9 mouse cellular contexts compared by ENCODE assay signal in genomic region chr15:82804708-82805639, GRCm38 (mm10). TPM values are rescaled to one million over a fixed set of nuclear protein-coding genes. Genes with fewer than 3 reads are reported as not detected.
DNase-seq lines count a peak whose midpoint lies in the region; ATAC-seq and TF ChIP-seq lines count a peak whose summit lies in the region.
"Had no signal": no experiment of that assay in that cellular context is flagged by ENCODE, and none has a peak within 500 bp of the region (broad histone marks: within the 10 kb centered on the region; RNA-seq: fewer than 3 reads in every experiment).

No protein-coding gene starts in this region.

- peak; percentile 74 for DNase-seq in midbrain, embryonic 10.5 days (ENCODE audit: low spot score)
- peak; percentile 66 for DNase-seq in c-Kit-positive CD71-negative TER-119-negative erythroid progenitor cells, embryonic 14.5 days (ENCODE audit: low read depth)
- DNase-seq in hindbrain, postnatal 0 days (ENCODE audit: low spot score): peak; percentile 82
- peak; percentile 77 to 78 for DNase-seq in left cerebral cortex, postnatal 36 days (ENCODE audit: low spot score in 2 of 2)
- DNase-seq in ovary, postnatal 10 days (ENCODE audit: low spot score): peak; percentile 67
- peak; percentile 77 for DNase-seq in thymus, postnatal 0 days (ENCODE audit: low spot score)

- no peaks in the 10 kb centered on the region for H3K27me3 ChIP-seq in midbrain, embryonic 10.5 days (ENCODE audit: low read depth, poor library complexity, severe bottlenecking)
- H3K27me3 ChIP-seq in midbrain, embryonic 13.5 days: no peaks in the 10 kb centered on the region
- H3K27me3 ChIP-seq in forebrain, embryonic 16.5 days (replicated peaks; ENCODE audit: control insufficient read depth, insufficient read depth, low read length): no peaks in the 10 kb centered on the region
- H3K27me3 ChIP-seq in hindbrain, postnatal 0 days (ENCODE audit: insufficient read depth, low read length): no peaks in the 10 kb centered on the region

- H3K9ac ChIP-seq in midbrain, embryonic 13.5 days (replicated peaks): no peak overlapping the region
- H3K9ac ChIP-seq in forebrain, embryonic 16.5 days (replicated peaks; ENCODE audit: low read depth, low read length): no peak overlapping the region
- H3K9ac ChIP-seq in hindbrain, postnatal 0 days (replicated peaks; ENCODE audit: low read length): no peak overlapping the region

- intact Hi-C loops in left cerebral cortex, postnatal 36 days (cut with DNase I): loop anchor here (5.0 to 10.0 kb wide), 2 partner anchors 97 to 400 kb away; no protein-coding TSS in a partner anchor

- H3K4me3 ChIP-seq in midbrain, embryonic 10.5 days: no peak overlapping the region
- no peak overlapping the region for H3K4me3 ChIP-seq in midbrain, embryonic 13.5 days (replicated peaks)
- H3K4me3 ChIP-seq in forebrain, embryonic 16.5 days (replicated peaks; ENCODE audit: low read length): no peak overlapping the region
- no peak overlapping the region for H3K4me3 ChIP-seq in hindbrain, postnatal 0 days (ENCODE audit: low read length)

- peak; percentile 90 for TF ChIP-seq CTCF in hindbrain, postnatal 0 days (IDR thresholded peaks at IDR 0.05; ENCODE audit: low read depth)

- no peaks in the 10 kb centered on the region for H3K9me3 ChIP-seq in midbrain, embryonic 10.5 days (replicated peaks)
- no peaks in the 10 kb centered on the region for H3K9me3 ChIP-seq in midbrain, embryonic 13.5 days
- no peaks in the 10 kb centered on the region for H3K9me3 ChIP-seq in forebrain, embryonic 16.5 days (ENCODE audit: control insufficient read depth, low read length)
- H3K9me3 ChIP-seq in hindbrain, postnatal 0 days (ENCODE audit: low read length): no peaks in the 10 kb centered on the region

- peaks cover 8% of the 10 kb centered on the region for H3K4me1 ChIP-seq in midbrain, embryonic 10.5 days
- H3K4me1 ChIP-seq in midbrain, embryonic 13.5 days (replicated peaks): peaks cover 6% of the 10 kb centered on the region
- H3K4me1 ChIP-seq in forebrain, embryonic 16.5 days (replicated peaks; ENCODE audit: control insufficient read depth, insufficient read depth, low read length): peaks cover 14% of the 10 kb centered on the region
- no peaks in the 10 kb centered on the region for H3K4me1 ChIP-seq in hindbrain, postnatal 0 days (ENCODE audit: insufficient read depth, low read length)

- no peak overlapping the region for H3K27ac ChIP-seq in midbrain, embryonic 10.5 days (replicated peaks)
- no peak overlapping the region for H3K27ac ChIP-seq in midbrain, embryonic 13.5 days
- no peak overlapping the region for H3K27ac ChIP-seq in forebrain, embryonic 16.5 days (ENCODE audit: low read length)
- H3K27ac ChIP-seq in hindbrain, postnatal 0 days: no peak overlapping the region

- H3K36me3 ChIP-seq in midbrain, embryonic 10.5 days: peaks cover 6% of the 10 kb centered on the region
- peaks cover 6% of the 10 kb centered on the region for H3K36me3 ChIP-seq in midbrain, embryonic 13.5 days
- H3K36me3 ChIP-seq in forebrain, embryonic 16.5 days (ENCODE audit: control insufficient read depth, insufficient read depth): no peaks in the 10 kb centered on the region
- no peaks in the 10 kb centered on the region for H3K36me3 ChIP-seq in hindbrain, postnatal 0 days (ENCODE audit: insufficient read depth, low read length)

- H3K4me2 ChIP-seq in midbrain, embryonic 13.5 days (replicated peaks): no peak overlapping the region
- no peak overlapping the region for H3K4me2 ChIP-seq in forebrain, embryonic 16.5 days (ENCODE audit: low read length)
- H3K4me2 ChIP-seq in hindbrain, postnatal 0 days (ENCODE audit: low read depth, low read length): no peak overlapping the region

- ATAC-seq in midbrain, embryonic 13.5 days: no peak
- peak; percentile 51 for ATAC-seq in forebrain, embryonic 16.5 days
- peak; percentile 63 for ATAC-seq in hindbrain, postnatal 0 days

- 75% methylated on average over 5 of the region's 5 CpGs for WGBS in midbrain, embryonic 10.5 days
- WGBS in midbrain, embryonic 13.5 days: 72% methylated on average over 5 of the region's 5 CpGs
- WGBS in forebrain, embryonic 16.5 days: 65% methylated on average over 5 of the region's 5 CpGs
- 58% methylated on average over 5 of the region's 5 CpGs for WGBS in hindbrain, postnatal 0 days

RNA-seq across cellular contexts. Expression of gene Cyp2d26, which starts 10.9 kb away (rescaled TPM):
- polyA plus RNA-seq in midbrain, embryonic 10.5 days (2016; fragmentation: Nextera tagmentation; extraction: Ambion mirVana): not detected in 2 replicates
- polyA plus RNA-seq in midbrain, embryonic 13.5 days (2015; fragmentation: Nextera tagmentation; extraction: Ambion mirVana): not detected in 2 replicates
- 0.14 TPM in 1 of 2 replicates, not detected in the other for polyA plus RNA-seq in forebrain, embryonic 16.5 days (2015; fragmentation: Nextera tagmentation; extraction: Ambion mirVana)
- not detected in 2 replicates for total RNA-seq in hindbrain, postnatal 0 days (2014; rRNA removed)
- polyA plus RNA-seq in hindbrain, postnatal 0 days (2015; fragmentation: Nextera tagmentation; extraction: Ambion mirVana): not detected in 2 replicates
- total RNA-seq in left cerebral cortex, postnatal 36 days (2021): under 1 TPM in 1 of 2 experiments, not detected in 1; 0.25 TPM
- 0.09 TPM in 1 of 2 replicates, not detected in the other for polyA plus RNA-seq in thymus, postnatal 0 days (2015; fragmentation: Nextera tagmentation; extraction: Ambion mirVana)

RNA-seq across cellular contexts. Expression of gene Cyp2d40, which starts 41.0 kb away (rescaled TPM):
- not detected in 2 replicates for polyA plus RNA-seq in midbrain, embryonic 10.5 days (2016; fragmentation: Nextera tagmentation; extraction: Ambion mirVana)
- not detected in 2 replicates for polyA plus RNA-seq in midbrain, embryonic 13.5 days (2015; fragmentation: Nextera tagmentation; extraction: Ambion mirVana)
- polyA plus RNA-seq in forebrain, embryonic 16.5 days (2015; fragmentation: Nextera tagmentation; extraction: Ambion mirVana): not detected in 2 replicates
- total RNA-seq in hindbrain, postnatal 0 days (2014; rRNA removed): not detected in 2 replicates
- not detected in 2 replicates for polyA plus RNA-seq in hindbrain, postnatal 0 days (2015; fragmentation: Nextera tagmentation; extraction: Ambion mirVana)
- total RNA-seq in left cerebral cortex, postnatal 36 days (2021): not detected
- polyA plus RNA-seq in thymus, postnatal 0 days (2015; fragmentation: Nextera tagmentation; extraction: Ambion mirVana): not detected in 2 replicates
- polyA plus RNA-seq: gonadal fat pad, adult 2 months had no signal
